In genomic region chr4:107479015-107479414, GRCm38 (mm10) we compare ENCODE assay signal across 27 mouse cellular contexts. TPM values are rescaled to one million over a fixed set of nuclear protein-coding genes. Genes with fewer than 3 reads are reported as not detected.
A peak's percentile ranks its signal among the peaks of the same experiment; 100 is the strongest.
DNase-seq lines count a peak whose midpoint lies in the region; ATAC-seq lines count a peak whose summit lies in the region.
"Had no signal": no experiment of that assay in that cellular context is flagged by ENCODE, and none has a peak within 500 bp of the region (broad histone marks: within the 10 kb centered on the region; RNA-seq: fewer than 3 reads in every experiment).

No protein-coding gene starts in this region.

- H3K4me1 ChIP-seq in hindbrain, embryonic 10.5 days (replicated peaks), result peaks cover 9% of the 10 kb centered on the region; the same call in 1 of the 2 replicates
- H3K4me1 ChIP-seq in hindbrain, embryonic 12.5 days, result no peaks in the 10 kb centered on the region
- H3K4me1 ChIP-seq: heart, embryonic 15.5 days had no signal

- WGBS in hindbrain, embryonic 10.5 days, result 80% methylated on average over 5 of the region's 5 CpGs
- WGBS in hindbrain, embryonic 12.5 days, result 73% methylated on average over 5 of the region's 5 CpGs

- ATAC-seq in cerebellum, adult (ENCODE audit: insufficient number of reproducible peaks, low FRiP score, low TSS enrichment), result no peak
- no peak for ATAC-seq in hindbrain, embryonic 12.5 days (ENCODE audit: low FRiP score)
- ATAC-seq: forebrain, embryonic 14.5 days; forebrain, postnatal 0 days; inflammation-experienced regulatory T-cells, adult 6 months; intestine, embryonic 16.5 days had no signal

- no peaks in the 10 kb centered on the region for H3K27me3 ChIP-seq in hindbrain, embryonic 10.5 days (ENCODE audit: insufficient read depth, poor library complexity, severe bottlenecking)
- no peaks in the 10 kb centered on the region for H3K27me3 ChIP-seq in hindbrain, embryonic 12.5 days
- H3K27me3 ChIP-seq: hindbrain, embryonic 15.5 days had no signal

- H3K9me3 ChIP-seq in hindbrain, embryonic 10.5 days, result no peaks in the 10 kb centered on the region
- no peaks in the 10 kb centered on the region for H3K9me3 ChIP-seq in hindbrain, embryonic 12.5 days (replicated peaks)
- H3K9me3 ChIP-seq: G1E; heart, embryonic 12.5 days; heart, embryonic 15.5 days; hindbrain, embryonic 15.5 days had no signal

- no peak overlapping the region for H3K9ac ChIP-seq in hindbrain, embryonic 12.5 days
- H3K9ac ChIP-seq: forebrain, postnatal 0 days; heart, embryonic 12.5 days; heart, embryonic 15.5 days; hindbrain, embryonic 15.5 days had no signal

- no peaks in the 10 kb centered on the region for H3K36me3 ChIP-seq in hindbrain, embryonic 10.5 days
- H3K36me3 ChIP-seq in hindbrain, embryonic 12.5 days, result no peaks in the 10 kb centered on the region
- H3K36me3 ChIP-seq: G1E; heart, embryonic 12.5 days; heart, embryonic 15.5 days; hindbrain, embryonic 15.5 days had no signal

- no peak overlapping the region for H3K4me2 ChIP-seq in hindbrain, embryonic 12.5 days (replicated peaks)
- H3K4me2 ChIP-seq: heart, embryonic 12.5 days; heart, embryonic 15.5 days; hindbrain, embryonic 15.5 days had no signal

- no peak overlapping the region for H3K4me3 ChIP-seq in hindbrain, embryonic 10.5 days
- no peak overlapping the region for H3K4me3 ChIP-seq in hindbrain, embryonic 12.5 days
- H3K4me3 ChIP-seq: heart, embryonic 12.5 days; heart, embryonic 15.5 days; hindbrain, embryonic 15.5 days had no signal

- peak; percentile 28 to 33 for DNase-seq in cerebellum, postnatal 10 days
- DNase-seq in hindbrain, embryonic 10.5 days (ENCODE audit: low spot score), result no peak
- peak; percentile 57 for DNase-seq in NIH3T3 (ENCODE audit: low read depth)
- no peak for DNase-seq in retina, postnatal 1 day
- DNase-seq: adrenal gland, adult 8-10 months; adrenal gland, postnatal 36 days; B cell, adult 2 months; cerebellum, adult 11 months; cerebellum, adult 2 months; cerebellum, adult 9-11 months; cerebellum, postnatal 36 days; embryo, embryonic 11 days; forebrain, postnatal 0 days; gastrocnemius, postnatal 14 days; heart, postnatal 10 days; heart, postnatal 36 days; kidney, adult 18-20 months; kidney, adult 9 months had no signal

- H3K27ac ChIP-seq in hindbrain, embryonic 10.5 days, result 0 out of 2 replicates have a peak overlapping the region, but pooled peaks have one; percentile 12
- H3K27ac ChIP-seq in hindbrain, embryonic 12.5 days, result no peak overlapping the region
- H3K27ac ChIP-seq: heart, embryonic 15.5 days; hindbrain, embryonic 15.5 days had no signal

RNA-seq across cellular contexts. Expression of gene Glis1, which starts 44.6 kb away (rescaled TPM):
- polyA plus RNA-seq in hindbrain, embryonic 10.5 days (2016; fragmentation: Nextera tagmentation; extraction: Ambion mirVana), result 2.9 and 6.3 TPM in 2 replicates
- 5.9 and 8.9 TPM in 2 replicates for polyA plus RNA-seq in hindbrain, embryonic 12.5 days (2016; fragmentation: Nextera tagmentation; extraction: Ambion mirVana)

Comparison
In these comparisons a context has a peak if more than half of its experiments do, and no peak if none do; other contexts are left out.
1. DNase-seq: peak in cerebellum, postnatal 10 days (2 of 2) and NIH3T3 (single experiment); none in hindbrain, embryonic 10.5 days (single experiment) and retina, postnatal 1 day (single experiment).